Mouse (Mus musculus): ENCODE measurements at regions not wholly inside any gene's neighbourhood (a gene's known extent, or its start where the extent isn't known, plus 50 kb on each side); places are given as distances from the start of the nearest gene placed in this dataset.
A peak's percentile ranks its signal among the peaks of the same experiment; 100 is the strongest.

GRCm38 (mm10) chr15:11536076-11536620 lies 136.7 kb upstream of the Tars start:
- H3K27me3 ChIP-seq: no peaks in the 10 kb centered on the region
- no peak overlapping the region for H3K4me2 ChIP-seq
- no peak overlapping the region for H3K27ac ChIP-seq
- no peak overlapping the region for H3K4me3 ChIP-seq (replicated peaks)
- H3K9me3 ChIP-seq (replicated peaks): no peaks in the 10 kb centered on the region
- no peak overlapping the region for H3K9ac ChIP-seq
- peaks cover 10% of the 10 kb centered on the region for H3K4me1 ChIP-seq
- no peaks in the 10 kb centered on the region for H3K36me3 ChIP-seq
- 37% methylated on average over 7 of the region's 7 CpGs for WGBS
- peak; percentile 30; the same call in 1 of the 2 replicates for ATAC-seq (replicated peaks; ENCODE audit: low FRiP score)

GRCm38 (mm10) chr15:11534404-11535251 lies 135.2 kb upstream of the Tars start:
- Histone ChIP-seq H3K27ac (0 out of 2 replicates have a peak overlapping the region, but pooled peaks have one; percentile 7), H3K4me1 (peaks cover 5% of the 10 kb centered on the region), H3K4me2 (no peak overlapping the region), H3K36me3 (no peaks in the 10 kb centered on the region), H3K4me3 (replicated peaks) (no peak overlapping the region), H3K27me3 (no peaks in the 10 kb centered on the region), H3K9me3 (replicated peaks) (no peaks in the 10 kb centered on the region), H3K9ac (no peak overlapping the region)
- no peak for ATAC-seq (replicated peaks; ENCODE audit: low FRiP score)
- WGBS: 74% methylated on average over 12 of the region's 12 CpGs

- Histone ChIP-seq H3K9me3 (replicated peaks) (no peaks in the 10 kb centered on the region), H3K27me3 (no peaks in the 10 kb centered on the region), H3K4me3 (replicated peaks) (no peak overlapping the region), H3K4me2 (no peak overlapping the region), H3K27ac (peak overlapping the region; percentile 68), H3K9ac (no peak overlapping the region), H3K4me1 (peaks cover 3% of the 10 kb centered on the region; the same call in 1 of the 2 replicates), H3K36me3 (no peaks in the 10 kb centered on the region)
- WGBS: 43% methylated on average over 1 of the region's 1 CpGs
- ATAC-seq (replicated peaks; ENCODE audit: low FRiP score): no peak
Observed at GRCm38 (mm10) chr15:11533616-11534015, 134.2 kb upstream of the Tars start.

- ATAC-seq (replicated peaks; ENCODE audit: low FRiP score): 0 out of 2 replicates have a peak, but pooled peaks have one; percentile 33
Observed at GRCm38 (mm10) chr15:11533002-11533610, 133.6 kb upstream of the Tars start.

GRCm38 (mm10) chr15:11532536-11532935 lies 133.1 kb upstream of the Tars start:
- Histone ChIP-seq H3K9me3 (replicated peaks) (no peaks in the 10 kb centered on the region), H3K27ac (0 out of 2 replicates have a peak overlapping the region, but pooled peaks have one; percentile 68), H3K9ac (no peak overlapping the region), H3K27me3 (no peaks in the 10 kb centered on the region), H3K4me3 (replicated peaks) (no peak overlapping the region), H3K4me1 (peaks cover 3% of the 10 kb centered on the region; the same call in 1 of the 2 replicates), H3K4me2 (no peak overlapping the region), H3K36me3 (no peaks in the 10 kb centered on the region)
- ATAC-seq (replicated peaks; ENCODE audit: low FRiP score): no peak
- 69% methylated on average over 9 of the region's 9 CpGs for WGBS

More at GRCm38 (mm10) chr15:11533002-11533610, 133.6 kb upstream of the Tars start:
- no peak overlapping the region for H3K4me2 ChIP-seq
- H3K4me1 ChIP-seq: peaks cover 3% of the 10 kb centered on the region; the same call in 1 of the 2 replicates
- H3K27me3 ChIP-seq: no peaks in the 10 kb centered on the region
- 39% methylated on average over 10 of the region's 10 CpGs for WGBS
- peak overlapping the region; percentile 68 for H3K27ac ChIP-seq
- H3K36me3 ChIP-seq: no peaks in the 10 kb centered on the region
- H3K9ac ChIP-seq: no peak overlapping the region
- no peak overlapping the region for H3K4me3 ChIP-seq (replicated peaks)
- H3K9me3 ChIP-seq (replicated peaks): no peaks in the 10 kb centered on the region

- 42% methylated on average over 8 of the region's 8 CpGs for WGBS
- peaks cover 3% of the 10 kb centered on the region; the same call in 1 of the 2 replicates for H3K4me1 ChIP-seq
- no peaks in the 10 kb centered on the region for H3K9me3 ChIP-seq (replicated peaks)
- H3K4me2 ChIP-seq: no peak overlapping the region
- no peak for ATAC-seq (replicated peaks; ENCODE audit: low FRiP score)
- H3K9ac ChIP-seq: no peak overlapping the region
- no peak overlapping the region for H3K4me3 ChIP-seq (replicated peaks)
- no peak overlapping the region for H3K27ac ChIP-seq
- no peaks in the 10 kb centered on the region for H3K27me3 ChIP-seq
- H3K36me3 ChIP-seq: no peaks in the 10 kb centered on the region
Observed at GRCm38 (mm10) chr15:11529819-11530810, 130.7 kb upstream of the Tars start.

GRCm38 (mm10) chr15:11524337-11525106 lies 125.1 kb upstream of the Tars start:
- H3K9me3 ChIP-seq (replicated peaks): no peaks in the 10 kb centered on the region
- H3K36me3 ChIP-seq: no peaks in the 10 kb centered on the region
- no peak for ATAC-seq (replicated peaks; ENCODE audit: low FRiP score)
- no peaks in the 10 kb centered on the region for H3K4me1 ChIP-seq
- no peak overlapping the region for H3K9ac ChIP-seq
- no peak overlapping the region for H3K4me3 ChIP-seq (replicated peaks)
- H3K4me2 ChIP-seq: no peak overlapping the region
- H3K27ac ChIP-seq: no peak overlapping the region
- WGBS: 86% methylated on average over 5 of the region's 5 CpGs
- no peaks in the 10 kb centered on the region for H3K27me3 ChIP-seq

- no peak overlapping the region for H3K27ac ChIP-seq
- no peak overlapping the region for H3K4me2 ChIP-seq
- H3K9me3 ChIP-seq (replicated peaks): no peaks in the 10 kb centered on the region
- H3K27me3 ChIP-seq: no peaks in the 10 kb centered on the region
- no peak overlapping the region for H3K4me3 ChIP-seq (replicated peaks)
- H3K36me3 ChIP-seq: no peaks in the 10 kb centered on the region
- H3K9ac ChIP-seq: no peak overlapping the region
- no peaks in the 10 kb centered on the region for H3K4me1 ChIP-seq
- no peak for ATAC-seq (replicated peaks; ENCODE audit: low FRiP score)
Observed at GRCm38 (mm10) chr15:11518565-11518964, 119.1 kb upstream of the Tars start.

- H3K9ac ChIP-seq: no peak overlapping the region
- no peaks in the 10 kb centered on the region for H3K27me3 ChIP-seq
- H3K4me3 ChIP-seq (replicated peaks): no peak overlapping the region
- no peaks in the 10 kb centered on the region for H3K9me3 ChIP-seq (replicated peaks)
- WGBS: 69% methylated on average over 3 of the region's 3 CpGs
- H3K27ac ChIP-seq: no peak overlapping the region
- no peaks in the 10 kb centered on the region for H3K36me3 ChIP-seq
- ATAC-seq (replicated peaks; ENCODE audit: low FRiP score): no peak
- no peaks in the 10 kb centered on the region for H3K4me1 ChIP-seq
- H3K4me2 ChIP-seq: no peak overlapping the region
Observed at GRCm38 (mm10) chr15:11517892-11518291, 118.4 kb upstream of the Tars start.

GRCm38 (mm10) chr15:11505076-11505639 lies 105.7 kb upstream of the Tars start:
- Histone ChIP-seq H3K27me3 (no peaks in the 10 kb centered on the region), H3K36me3 (no peaks in the 10 kb centered on the region), H3K27ac (no peak overlapping the region), H3K9ac (no peak overlapping the region), H3K4me2 (no peak overlapping the region), H3K4me3 (replicated peaks) (no peak overlapping the region), H3K4me1 (no peaks in the 10 kb centered on the region), H3K9me3 (replicated peaks) (no peaks in the 10 kb centered on the region)
- WGBS: 57% methylated on average over 4 of the region's 4 CpGs
- no peak for ATAC-seq (replicated peaks; ENCODE audit: low FRiP score)

GRCm38 (mm10) chr15:11496436-11496835 lies 97.0 kb upstream of the Tars start:
- H3K9ac ChIP-seq: no peak overlapping the region
- WGBS: 94% methylated on average over 2 of the region's 2 CpGs
- no peaks in the 10 kb centered on the region for H3K9me3 ChIP-seq (replicated peaks)
- H3K4me1 ChIP-seq: no peaks in the 10 kb centered on the region
- no peaks in the 10 kb centered on the region for H3K27me3 ChIP-seq
- no peak overlapping the region for H3K4me3 ChIP-seq (replicated peaks)
- H3K4me2 ChIP-seq: no peak overlapping the region
- no peak overlapping the region for H3K27ac ChIP-seq
- no peaks in the 10 kb centered on the region for H3K36me3 ChIP-seq
- no peak for ATAC-seq (replicated peaks; ENCODE audit: low FRiP score)

Data from kidney, embryonic 15.5 days (tissue).